Mouse (Mus musculus) cortical plate, adult 2 months (tissue): ENCODE data around the gene Tlk2. TPM values are rescaled to one million over a fixed set of nuclear protein-coding genes. Genes with fewer than 3 reads are reported as not detected.

Source experiments
- H3K27ac ChIP-seq: fragments of 200-500 bp; 2 replicates; pipeline ENCODE4 v1.5.1; 2012; ENCODE audit warnings: low read length, control low read depth, inconsistent platforms; ENCODE audit not compliant: insufficient read depth
- H3K4me1 ChIP-seq: fragments of 200-500 bp; 2 replicates; pipeline ENCODE4 v1.6.1; 2011; ENCODE audit warnings: low read length; ENCODE audit not compliant: control insufficient read depth, insufficient read depth
- H3K4me3 ChIP-seq: fragments of 200-500 bp; 2 replicates; pipeline ENCODE4 v1.5.1; 2011; ENCODE audit warnings: mild to moderate bottlenecking, low read length, control low read depth; ENCODE audit not compliant: insufficient read depth
- CTCF ChIP-seq: fragments of 200-500 bp; IDR thresholded peaks from 2 replicates; pipeline ENCODE4 v1.5.1; 2011; ENCODE audit warnings: mild to moderate bottlenecking, control low read depth, low read length; ENCODE audit not compliant: insufficient read depth; ENCODE audit errors: extremely low read depth
- POLR2A ChIP-seq: fragments of 200-500 bp; IDR thresholded peaks from 2 replicates; pipeline ENCODE4 v1.6.1; 2011; ENCODE audit warnings: mild to moderate bottlenecking, low read length, control low read depth; ENCODE audit not compliant: insufficient read depth; ENCODE audit errors: extremely low read depth
- polyA plus RNA-seq: library from polyadenylated mRNA; depleted of rRNA; stranded (reverse); fragments of >200 nt; gene quantifications from 2 replicates; pipeline ENCODE4 v1.2.3, GENCODE M21; 2012

Tlk2 gene
- polyA plus RNA-seq, 1 experiment: 36.7 TPM

- no peak for TF ChIP-seq POLR2A
- TF ChIP-seq CTCF: no peak
- Histone ChIP-seq H3K4me3 (no peak overlapping the region), H3K27ac (no peak overlapping the region), H3K4me1 (no peaks in the 10 kb centered on the region)
Measured at GRCm38 (mm10) chr11:105149353-105149752, 29.3 kb upstream of the Tlk2 start.

GRCm38 (mm10) chr11:105149766-105150165 is 28.8 kb upstream of the Tlk2 start:
- no peak for TF ChIP-seq CTCF

GRCm38 (mm10) chr11:105150691-105151090 is 27.9 kb upstream of the Tlk2 start:
- H3K4me3 ChIP-seq: no peak overlapping the region
- H3K27ac ChIP-seq: no peak overlapping the region
- no peak for TF ChIP-seq POLR2A
- H3K4me1 ChIP-seq: no peaks in the 10 kb centered on the region

More at GRCm38 (mm10) chr11:105149766-105150165, 28.8 kb upstream of the Tlk2 start:
- H3K27ac ChIP-seq: no peak overlapping the region
- H3K4me1 ChIP-seq: no peaks in the 10 kb centered on the region
- H3K4me3 ChIP-seq: no peak overlapping the region

- no peaks in the 10 kb centered on the region for H3K4me1 ChIP-seq
- TF ChIP-seq POLR2A (no peak), CTCF (no peak)
Measured at GRCm38 (mm10) chr11:105151226-105152016, 27.2 kb upstream of the Tlk2 start.

GRCm38 (mm10) chr11:105152017-105152300 is 26.6 kb upstream of the Tlk2 start:
- Histone ChIP-seq H3K27ac (no peak overlapping the region), H3K4me3 (no peak overlapping the region), H3K4me1 (no peaks in the 10 kb centered on the region)
- no peak for TF ChIP-seq POLR2A

More at GRCm38 (mm10) chr11:105151226-105152016, 27.2 kb upstream of the Tlk2 start:
- H3K4me3 ChIP-seq: no peak overlapping the region
- H3K27ac ChIP-seq: no peak overlapping the region

GRCm38 (mm10) chr11:105152357-105152899 is 26.2 kb upstream of the Tlk2 start:
- Histone ChIP-seq H3K27ac (no peak overlapping the region), H3K4me3 (no peak overlapping the region), H3K4me1 (no peaks in the 10 kb centered on the region)
- TF ChIP-seq CTCF (no peak), POLR2A (no peak)

- no peak for TF ChIP-seq CTCF
- TF ChIP-seq POLR2A: no peak
- H3K4me3 ChIP-seq: no peak overlapping the region
- no peak overlapping the region for H3K27ac ChIP-seq
- no peaks in the 10 kb centered on the region for H3K4me1 ChIP-seq
Measured at GRCm38 (mm10) chr11:105153068-105153833, 25.4 kb upstream of the Tlk2 start.

GRCm38 (mm10) chr11:105155915-105156314 is 22.7 kb upstream of the Tlk2 start:
- TF ChIP-seq CTCF: no peak
- no peak for TF ChIP-seq POLR2A
- Histone ChIP-seq H3K27ac (no peak overlapping the region), H3K4me1 (no peaks in the 10 kb centered on the region), H3K4me3 (no peak overlapping the region)

- Histone ChIP-seq H3K27ac (no peak overlapping the region), H3K4me1 (no peaks in the 10 kb centered on the region), H3K4me3 (no peak overlapping the region)
- TF ChIP-seq CTCF (no peak), POLR2A (no peak)
Measured at GRCm38 (mm10) chr11:105156748-105157267, 21.8 kb upstream of the Tlk2 start.

- Histone ChIP-seq H3K27ac (no peak overlapping the region), H3K4me3 (no peak overlapping the region), H3K4me1 (no peaks in the 10 kb centered on the region)
- no peak for TF ChIP-seq CTCF
- no peak for TF ChIP-seq POLR2A
Measured at GRCm38 (mm10) chr11:105158047-105158446, 20.6 kb upstream of the Tlk2 start.
